Mouse (Mus musculus): ENCODE data around the gene Il2rb.

Il2rb gene

GRCm38 (mm10) chr15:78494968-78495406 lies at the start of gene Il2rb:
TSS of gene Il2rb (minus strand) at chr15:78495271.
- no peak for DNase-seq

- peak; percentile 75 to 81 for DNase-seq
Measured at GRCm38 (mm10) chr15:78544561-78545001, 49.5 kb upstream of the Il2rb start, which contains the start of gene Sstr3. TSS of gene Sstr3 (minus strand) at chr15:78544685.

- DNase-seq: peak in 1 of 2 experiments; percentile 40
Measured at GRCm38 (mm10) chr15:78544041-78544440, 49.0 kb upstream of the Il2rb start.

- peak; percentile 76 to 78 for DNase-seq
Measured at GRCm38 (mm10) chr15:78542767-78543303, 47.8 kb upstream of the Il2rb start.

- peak; percentile 56 to 61 for DNase-seq
Measured at GRCm38 (mm10) chr15:78542098-78542766, 47.2 kb upstream of the Il2rb start.

- DNase-seq: peak; percentile 85 to 92
Measured at GRCm38 (mm10) chr15:78541606-78542005, 46.5 kb upstream of the Il2rb start.

GRCm38 (mm10) chr15:78541036-78541435 lies 46.0 kb upstream of the Il2rb start:
- DNase-seq: peak in 1 of 2 experiments; percentile 54

- DNase-seq: peak in 1 of 2 experiments; percentile 37
Measured at GRCm38 (mm10) chr15:78535723-78536421, 40.8 kb upstream of the Il2rb start.

- peak; percentile 85 to 89 for DNase-seq
Measured at GRCm38 (mm10) chr15:78533346-78533835, 38.3 kb upstream of the Il2rb start.

- peak in 1 of 2 experiments; percentile 28 for DNase-seq
Measured at GRCm38 (mm10) chr15:78532566-78533345, 37.7 kb upstream of the Il2rb start.

GRCm38 (mm10) chr15:78531901-78532469 lies 36.9 kb upstream of the Il2rb start:
- DNase-seq: peak; percentile 99

- no peak for DNase-seq
Measured at GRCm38 (mm10) chr15:78531451-78531720, 36.3 kb upstream of the Il2rb start.

- DNase-seq: peak; percentile 69 to 77
Measured at GRCm38 (mm10) chr15:78530671-78531450, 35.8 kb upstream of the Il2rb start, which contains the start of gene C1qtnf6. TSS of gene C1qtnf6 (minus strand) at chr15:78531416.

- DNase-seq: no peak
Measured at GRCm38 (mm10) chr15:78530141-78530540, 35.1 kb upstream of the Il2rb start.

- peak; percentile 84 for DNase-seq
Measured at GRCm38 (mm10) chr15:78529428-78529990, 34.4 kb upstream of the Il2rb start.

- no peak for DNase-seq
Measured at GRCm38 (mm10) chr15:78528726-78529411, 33.8 kb upstream of the Il2rb start.

- peak; percentile 80 to 83 for DNase-seq
Measured at GRCm38 (mm10) chr15:78527973-78528372, 32.9 kb upstream of the Il2rb start.

- DNase-seq: no peak
Measured at GRCm38 (mm10) chr15:78524163-78524562, 29.1 kb upstream of the Il2rb start.

GRCm38 (mm10) chr15:78521892-78522291 lies 26.8 kb upstream of the Il2rb start:
- DNase-seq: no peak

GRCm38 (mm10) chr15:78521331-78521730 lies 26.3 kb upstream of the Il2rb start:
- no peak for DNase-seq

Data from cerebellum, postnatal 10 days (tissue).